Mouse (Mus musculus): ENCODE results near the gene Mybpc3. TPM values are rescaled to one million over a fixed set of nuclear protein-coding genes. Genes with fewer than 3 reads are reported as not detected.

Gene Mybpc3
- polyA plus RNA-seq, 1 experiment from 2014 or later, result 4.7 TPM

GRCm38 (mm10) chr2:91162952-91163351 lies 45.0 kb downstream of the Mybpc3 start:
- ATAC-seq (no peak), DNase-seq (ENCODE audit: low spot score) (no peak)
- Histone ChIP-seq H3K9me3 (ENCODE audit: low read length) (no peaks in the 10 kb centered on the region), H3K9ac (replicated peaks; ENCODE audit: low read depth) (no peak overlapping the region), H3K4me3 (ENCODE audit: low read depth, low read length) (no peak overlapping the region), H3K27me3 (replicated peaks; ENCODE audit: insufficient read depth, low read length) (no peaks in the 10 kb centered on the region), H3K36me3 (ENCODE audit: insufficient read depth, low read length) (peaks cover 38% of the 10 kb centered on the region), H3K4me2 (replicated peaks; ENCODE audit: low read depth, low read length) (no peak overlapping the region), H3K4me1 (ENCODE audit: insufficient read depth, low read depth, low read length) (no peaks in the 10 kb centered on the region), H3K27ac (ENCODE audit: low read length) (no peak overlapping the region)
- TF ChIP-seq CTCF (IDR thresholded peaks at IDR 0.05) (no peak), EP300 (IDR thresholded peaks at IDR 0.05) (no peak)
- WGBS, result 83% methylated on average over 4 of the region's 4 CpGs

DNA sequence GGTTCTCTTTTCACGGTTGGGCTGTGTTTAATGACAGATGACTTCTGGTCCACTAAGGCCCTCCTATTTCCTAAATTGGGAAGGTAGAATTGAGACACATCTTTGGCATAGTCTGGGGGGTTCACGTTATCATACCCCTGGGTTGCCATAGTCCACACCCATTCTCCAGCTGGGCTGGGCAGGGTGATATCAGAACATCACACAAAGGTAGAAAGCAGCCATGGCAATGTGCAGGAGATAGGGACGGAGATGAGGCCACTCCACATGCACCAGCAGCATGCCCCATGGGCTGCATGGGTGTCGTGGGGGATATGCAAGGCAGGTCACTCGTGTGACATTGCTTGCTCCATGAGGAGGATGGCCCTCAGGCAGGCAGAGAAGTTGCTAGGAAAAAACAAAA lies 45.6 kb downstream of the Mybpc3 start:
- 92% methylated on average over 5 of the region's 5 CpGs for WGBS
- Histone ChIP-seq H3K9me3 (ENCODE audit: low read length) (no peaks in the 10 kb centered on the region), H3K36me3 (ENCODE audit: insufficient read depth, low read length) (peaks cover 35% of the 10 kb centered on the region; the same call in 1 of the 2 replicates), H3K9ac (replicated peaks; ENCODE audit: low read depth) (no peak overlapping the region), H3K4me1 (ENCODE audit: insufficient read depth, low read depth, low read length) (no peaks in the 10 kb centered on the region), H3K4me2 (replicated peaks; ENCODE audit: low read depth, low read length) (no peak overlapping the region), H3K27ac (ENCODE audit: low read length) (no peak overlapping the region), H3K4me3 (ENCODE audit: low read depth, low read length) (no peak overlapping the region), H3K27me3 (replicated peaks; ENCODE audit: insufficient read depth, low read length) (no peaks in the 10 kb centered on the region)
- TF ChIP-seq CTCF (IDR thresholded peaks at IDR 0.05) (no peak), EP300 (IDR thresholded peaks at IDR 0.05) (no peak)
- no peak for ATAC-seq
- no peak for DNase-seq (ENCODE audit: low spot score)

DNA sequence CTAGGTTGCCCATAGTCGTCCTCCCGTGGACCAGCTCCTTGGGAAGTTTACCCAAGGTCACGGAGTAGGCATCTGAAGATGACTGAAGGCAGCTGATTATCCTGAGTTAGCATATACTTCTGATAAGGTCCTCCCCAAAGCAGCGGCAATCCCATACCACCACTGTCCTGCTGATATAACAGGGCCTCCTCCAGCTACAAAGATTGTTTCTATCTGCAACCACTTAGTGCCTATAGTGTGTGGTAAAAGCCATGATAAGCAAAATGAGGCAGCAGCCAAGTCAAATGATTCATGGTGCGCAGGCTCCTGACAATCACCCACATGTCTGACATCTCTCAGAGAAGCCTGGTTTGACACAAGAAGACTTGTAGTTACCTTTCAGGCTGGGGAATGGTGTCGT lies 47.0 kb downstream of the Mybpc3 start:
- 78% methylated on average over 6 of the region's 6 CpGs for WGBS
- no peaks in the 10 kb centered on the region for H3K9me3 ChIP-seq (ENCODE audit: low read length)
- no peak for TF ChIP-seq CTCF (IDR thresholded peaks at IDR 0.05)
- TF ChIP-seq EP300 (IDR thresholded peaks at IDR 0.05), result no peak
- peaks cover 37% of the 10 kb centered on the region; the same call in 1 of the 2 replicates for H3K36me3 ChIP-seq (ENCODE audit: insufficient read depth, low read length)
- H3K4me2 ChIP-seq (replicated peaks; ENCODE audit: low read depth, low read length), result no peak overlapping the region
- H3K27ac ChIP-seq (ENCODE audit: low read length), result no peak overlapping the region
- H3K4me1 ChIP-seq (ENCODE audit: insufficient read depth, low read depth, low read length), result no peaks in the 10 kb centered on the region
- no peak overlapping the region for H3K9ac ChIP-seq (replicated peaks; ENCODE audit: low read depth)
- DNase-seq (ENCODE audit: low spot score) (no peak), ATAC-seq (no peak)
- H3K27me3 ChIP-seq (replicated peaks; ENCODE audit: insufficient read depth, low read length), result no peaks in the 10 kb centered on the region
- H3K4me3 ChIP-seq (ENCODE audit: low read depth, low read length), result no peak overlapping the region

DNA sequence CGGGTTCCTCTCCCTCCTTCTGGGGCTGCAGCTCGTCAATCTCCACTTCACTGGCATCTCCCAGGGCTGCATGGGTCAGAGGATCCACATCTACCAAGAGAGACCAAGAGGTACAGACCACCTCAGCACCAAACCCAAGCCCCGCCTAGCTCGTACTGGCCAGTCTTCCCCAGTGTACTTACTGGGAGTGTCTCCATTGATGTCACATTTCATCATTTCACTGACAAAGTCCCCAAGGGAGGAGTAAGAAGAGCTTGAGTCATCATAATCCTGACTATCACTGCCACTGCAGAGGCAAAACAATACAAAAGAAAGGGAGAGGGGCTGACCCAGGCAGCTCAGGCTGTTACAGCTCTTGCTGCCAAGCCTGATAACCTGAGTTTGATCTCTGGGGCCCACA lies 49.7 kb downstream of the Mybpc3 start:
- DNase-seq (ENCODE audit: low spot score), result no peak
- no peak overlapping the region for H3K9ac ChIP-seq (replicated peaks; ENCODE audit: low read depth)
- no peaks in the 10 kb centered on the region for H3K4me1 ChIP-seq (ENCODE audit: insufficient read depth, low read depth, low read length)
- H3K36me3 ChIP-seq (ENCODE audit: insufficient read depth, low read length), result peaks cover 39% of the 10 kb centered on the region
- 65% methylated on average over 4 of the region's 4 CpGs for WGBS
- ATAC-seq, result no peak
- H3K27ac ChIP-seq (ENCODE audit: low read length), result no peak overlapping the region
- no peak for TF ChIP-seq EP300 (IDR thresholded peaks at IDR 0.05)
- no peak for TF ChIP-seq CTCF (IDR thresholded peaks at IDR 0.05)
- H3K27me3 ChIP-seq (replicated peaks; ENCODE audit: insufficient read depth, low read length), result no peaks in the 10 kb centered on the region
- no peaks in the 10 kb centered on the region for H3K9me3 ChIP-seq (ENCODE audit: low read length)
- H3K4me3 ChIP-seq (ENCODE audit: low read depth, low read length), result no peak overlapping the region
- H3K4me2 ChIP-seq (replicated peaks; ENCODE audit: low read depth, low read length), result no peak overlapping the region

DNA sequence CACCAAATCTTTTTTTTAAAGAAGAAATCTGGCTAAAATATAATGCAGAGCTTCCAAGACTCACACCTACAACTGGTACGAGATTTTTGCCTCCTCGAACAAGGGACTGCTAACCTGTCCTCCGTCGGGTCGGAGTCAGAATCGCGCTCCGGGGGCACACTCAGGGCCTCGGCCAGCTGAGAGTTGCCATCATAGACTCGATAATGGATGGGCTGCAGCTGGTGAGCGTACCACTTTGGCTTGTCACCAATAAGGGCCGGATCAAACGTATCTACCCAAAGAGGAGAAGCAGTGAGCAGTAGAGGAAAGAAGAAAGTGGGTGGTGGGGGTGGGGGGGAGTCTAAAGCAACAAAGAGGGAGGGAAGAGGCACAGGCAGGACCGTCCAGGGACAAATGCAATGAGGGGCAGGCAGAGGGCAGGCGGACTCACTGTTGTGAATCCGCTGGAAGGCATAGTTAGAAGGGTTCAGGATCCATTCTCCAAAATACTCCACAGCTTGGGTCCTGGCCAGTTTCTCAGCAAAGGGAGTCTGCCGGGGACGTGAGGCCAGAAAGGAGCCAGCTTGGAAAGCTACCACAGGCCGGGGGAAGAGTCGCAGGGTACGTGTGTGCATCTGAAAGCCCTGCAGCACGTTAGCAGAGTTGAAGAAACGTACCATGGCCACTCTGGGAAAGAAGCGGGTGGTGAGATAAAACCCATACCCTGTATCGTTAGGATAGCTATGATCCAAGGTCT lies 51.8 kb downstream of the Mybpc3 start:
- H3K27ac ChIP-seq (ENCODE audit: low read length), result no peak overlapping the region

GRCm38 (mm10) chr2:91175490-91175889 lies 57.5 kb downstream of the Mybpc3 start:
- DNase-seq (ENCODE audit: low spot score) (peak; percentile 51), ATAC-seq (no peak; the same call in 1 of the 2 replicates)
- H3K27ac ChIP-seq (ENCODE audit: low read length), result no peak overlapping the region
- no peaks in the 10 kb centered on the region for H3K9me3 ChIP-seq (ENCODE audit: low read length)
- H3K27me3 ChIP-seq (replicated peaks; ENCODE audit: insufficient read depth, low read length), result no peaks in the 10 kb centered on the region
- no peak overlapping the region for H3K4me3 ChIP-seq (ENCODE audit: low read depth, low read length)
- no peak overlapping the region for H3K4me2 ChIP-seq (replicated peaks; ENCODE audit: low read depth, low read length)
- no peak overlapping the region for H3K9ac ChIP-seq (replicated peaks; ENCODE audit: low read depth)
- H3K36me3 ChIP-seq (ENCODE audit: insufficient read depth, low read length), result peaks cover 24% of the 10 kb centered on the region
- 70% methylated on average over 4 of the region's 4 CpGs for WGBS
- H3K4me1 ChIP-seq (ENCODE audit: insufficient read depth, low read depth, low read length), result no peaks in the 10 kb centered on the region
- TF ChIP-seq EP300 (IDR thresholded peaks at IDR 0.05) (no peak), CTCF (IDR thresholded peaks at IDR 0.05) (no peak)

More for the DNA sequence above, 51.8 kb downstream of the Mybpc3 start:
- DNase-seq (ENCODE audit: low spot score) (peak; percentile 50), ATAC-seq (peak; percentile 50; the same call in 1 of the 2 replicates)
- H3K9ac ChIP-seq (replicated peaks; ENCODE audit: low read depth), result no peak overlapping the region
- H3K4me3 ChIP-seq (ENCODE audit: low read depth, low read length), result no peak overlapping the region
- TF ChIP-seq EP300 (IDR thresholded peaks at IDR 0.05) (no peak), CTCF (IDR thresholded peaks at IDR 0.05) (peak; percentile 7; the same call in 1 of the 2 replicates)
- H3K27me3 ChIP-seq (replicated peaks; ENCODE audit: insufficient read depth, low read length), result no peaks in the 10 kb centered on the region
- H3K4me2 ChIP-seq (replicated peaks; ENCODE audit: low read depth, low read length), result no peak overlapping the region
- H3K36me3 ChIP-seq (ENCODE audit: insufficient read depth, low read length), result peaks cover 39% of the 10 kb centered on the region
- no peaks in the 10 kb centered on the region for H3K4me1 ChIP-seq (ENCODE audit: insufficient read depth, low read depth, low read length)
- 52% methylated on average over 25 of the region's 25 CpGs for WGBS
- H3K9me3 ChIP-seq (ENCODE audit: low read length), result no peaks in the 10 kb centered on the region

All from lung, postnatal 0 days (tissue).